Mouse (Mus musculus) heart, adult 18-20 months (tissue): ENCODE data around the gene Nsrp1. TPM values are rescaled to one million over a fixed set of nuclear protein-coding genes. Genes with fewer than 3 reads are reported as not detected.

Experiments used
- microRNA-seq, 2 experiments: library from miRNA; unstranded; fragments of <30 nt; microRNA quantifications; one replicate each; pipeline ENCODE4 v1.2.0; 2022
- total RNA-seq, 2 experiments: library from RNA; stranded (reverse); gene quantifications; 2 replicates each; pipeline ENCODE4 v1.2.3; 2021

Nsrp1 gene
- total RNA-seq, 2 experiments from 2014 or later, result 9.8 to 10.0 TPM

Small RNA genes lying within 50 kb of the gene (microRNA-seq; reads per million reads assigned to microRNA genes)
- gene Mir423, result 1,859 to 4,227 reads per million in 2 experiments

Other genes starting within 250 kb of the Nsrp1 start
- gene Cpd, start 231.4 kb downstream of the Nsrp1 start, total RNA-seq, result 10 to 100 TPM; 35.0 to 38.6 TPM
- under 1 TPM in 1 of 2 experiments, not detected in 1; 0.28 TPM for gene Tmigd1, start 176.3 kb downstream of the Nsrp1 start, total RNA-seq
- 10 to 100 TPM; 26.3 to 30.1 TPM for gene Blmh, start 153.6 kb downstream of the Nsrp1 start, total RNA-seq
- under 1 TPM; 0.50 to 0.64 TPM for gene Slc6a4, start 79.8 kb downstream of the Nsrp1 start, total RNA-seq
- under 1 TPM; 0.15 to 0.31 TPM for gene Efcab5, start 110.5 kb upstream of the Nsrp1 start, total RNA-seq
- 10 to 100 TPM; 64.2 to 78.9 TPM for gene Ssh2, start 137.9 kb upstream of the Nsrp1 start, total RNA-seq